Mouse (Mus musculus): ENCODE results near the gene Tmx1. TPM values are rescaled to one million over a fixed set of nuclear protein-coding genes. Genes with fewer than 3 reads are reported as not detected.

Tmx1 gene
- total and polyA plus RNA-seq, 2 experiments from 2014 or later: 93.4 to 113 TPM

DNA sequence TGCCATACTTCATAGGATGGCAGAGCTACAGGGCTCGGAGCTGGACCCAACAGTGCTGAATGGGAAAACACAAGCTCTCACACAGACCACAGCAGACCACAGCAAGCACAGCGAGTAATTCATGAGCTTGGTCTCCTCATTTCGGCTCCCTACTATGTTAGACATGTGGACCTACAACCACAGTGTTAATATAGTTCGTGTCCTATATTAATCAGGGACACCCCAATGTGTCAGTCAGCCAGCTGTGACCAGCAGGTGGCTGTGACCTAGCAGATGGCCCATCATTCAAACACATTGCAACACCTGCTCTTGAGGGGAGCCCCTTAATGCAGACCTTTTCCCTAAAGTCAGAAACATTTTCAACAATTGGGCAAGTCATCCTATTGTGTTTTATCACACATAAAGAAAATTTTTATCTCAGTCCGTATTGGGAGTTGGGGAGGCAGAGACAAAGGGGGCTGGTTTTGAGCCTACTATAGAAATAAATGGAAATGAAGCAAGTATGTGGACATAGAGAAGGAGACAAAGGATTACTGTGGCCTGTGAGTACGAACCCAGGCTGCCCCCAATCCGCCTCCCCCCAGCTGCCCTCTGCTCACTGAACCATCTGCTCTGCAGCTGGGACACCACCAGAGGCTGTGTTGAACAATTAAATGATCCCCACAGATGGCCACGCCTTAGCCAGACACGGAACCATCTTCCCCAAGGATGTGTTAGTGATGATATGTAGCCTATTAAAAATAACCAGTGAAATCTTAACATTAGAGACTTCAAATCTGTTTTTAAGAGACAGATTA, 30.4 kb upstream of the Tmx1 start:
- DNase-seq (no peak), ATAC-seq (no peak)
- Histone ChIP-seq H3K27ac (ENCODE audit: low read depth, low read length) (no peak overlapping the region), H3K9me3 (ENCODE audit: low read length) (no peaks in the 10 kb centered on the region), H3K9ac (no peak overlapping the region), H3K27me3 (ENCODE audit: insufficient read depth, low read length) (no peaks in the 10 kb centered on the region), H3K4me3 (ENCODE audit: low read depth, low read length) (no peak overlapping the region), H3K4me2 (ENCODE audit: low read depth) (no peak overlapping the region), H3K36me3 (ENCODE audit: insufficient read depth) (no peaks in the 10 kb centered on the region), H3K4me1 (ENCODE audit: insufficient read depth) (no peaks in the 10 kb centered on the region)
- WGBS: 64% methylated on average over 9 of the region's 9 CpGs
- no peak for TF ChIP-seq CTCF (IDR thresholded peaks at IDR 0.05; ENCODE audit: low read depth)

DNA sequence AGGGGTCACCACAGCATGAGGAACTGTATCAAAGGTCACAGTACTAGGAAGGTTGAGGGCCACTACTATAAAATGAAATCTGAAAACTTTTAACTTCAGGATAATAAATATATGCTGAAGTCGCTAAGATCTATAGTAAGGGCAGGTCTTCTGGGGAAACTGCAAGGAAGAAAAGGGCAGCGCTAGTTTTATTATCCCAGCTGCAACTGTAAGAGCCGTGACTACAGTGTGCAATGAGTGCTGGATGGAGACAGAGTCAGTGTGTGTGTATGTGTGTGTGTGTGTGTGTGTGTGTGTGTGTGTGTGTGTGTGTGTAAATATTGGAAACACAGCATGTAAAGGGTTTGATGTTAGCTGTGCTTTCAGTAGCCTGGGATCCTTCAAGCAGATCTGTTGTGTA, 25.0 kb upstream of the Tmx1 start:
- H3K4me2 ChIP-seq (ENCODE audit: low read depth): no peak overlapping the region
- 73% methylated on average over 3 of the region's 3 CpGs for WGBS
- no peak overlapping the region for H3K9ac ChIP-seq
- H3K27me3 ChIP-seq (ENCODE audit: insufficient read depth, low read length): no peaks in the 10 kb centered on the region
- ATAC-seq (no peak), DNase-seq (no peak)
- no peak overlapping the region for H3K4me3 ChIP-seq (ENCODE audit: low read depth, low read length)
- H3K9me3 ChIP-seq (ENCODE audit: low read length): no peaks in the 10 kb centered on the region
- TF ChIP-seq CTCF (IDR thresholded peaks at IDR 0.05; ENCODE audit: low read depth): no peak
- H3K4me1 ChIP-seq (ENCODE audit: insufficient read depth): no peaks in the 10 kb centered on the region; the same call in 1 of the 2 replicates
- no peak overlapping the region for H3K27ac ChIP-seq (ENCODE audit: low read depth, low read length)
- H3K36me3 ChIP-seq (ENCODE audit: insufficient read depth): no peaks in the 10 kb centered on the region

DNA sequence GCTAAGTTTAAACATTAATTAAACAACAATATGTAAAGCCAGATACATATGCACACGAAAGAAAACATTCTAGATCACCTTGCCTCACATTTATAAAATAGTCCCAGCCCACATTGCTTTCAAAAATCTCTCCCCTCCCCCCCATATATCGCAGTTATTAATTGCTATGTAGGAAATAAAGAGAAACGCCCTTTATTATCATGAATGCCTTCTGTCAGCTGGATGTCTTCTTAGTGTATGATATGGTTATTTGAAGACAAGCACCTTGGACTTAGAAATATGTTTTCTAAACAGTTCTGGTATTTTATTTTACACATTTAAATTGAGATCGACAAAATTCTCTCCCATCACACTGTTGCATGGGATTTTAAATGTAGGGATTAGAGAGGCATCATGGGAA, 23.3 kb upstream of the Tmx1 start:
- Histone ChIP-seq H3K4me2 (ENCODE audit: low read depth) (no peak overlapping the region), H3K9ac (no peak overlapping the region), H3K36me3 (ENCODE audit: insufficient read depth) (no peaks in the 10 kb centered on the region), H3K4me3 (ENCODE audit: low read depth, low read length) (no peak overlapping the region), H3K27ac (ENCODE audit: low read depth, low read length) (no peak overlapping the region), H3K4me1 (ENCODE audit: insufficient read depth) (no peaks in the 10 kb centered on the region; the same call in 1 of the 2 replicates), H3K27me3 (ENCODE audit: insufficient read depth, low read length) (no peaks in the 10 kb centered on the region), H3K9me3 (ENCODE audit: low read length) (no peaks in the 10 kb centered on the region)
- 77% methylated on average over 4 of the region's 4 CpGs for WGBS
- no peak for ATAC-seq
- TF ChIP-seq CTCF (IDR thresholded peaks at IDR 0.05; ENCODE audit: low read depth): no peak
- DNase-seq: no peak

DNA sequence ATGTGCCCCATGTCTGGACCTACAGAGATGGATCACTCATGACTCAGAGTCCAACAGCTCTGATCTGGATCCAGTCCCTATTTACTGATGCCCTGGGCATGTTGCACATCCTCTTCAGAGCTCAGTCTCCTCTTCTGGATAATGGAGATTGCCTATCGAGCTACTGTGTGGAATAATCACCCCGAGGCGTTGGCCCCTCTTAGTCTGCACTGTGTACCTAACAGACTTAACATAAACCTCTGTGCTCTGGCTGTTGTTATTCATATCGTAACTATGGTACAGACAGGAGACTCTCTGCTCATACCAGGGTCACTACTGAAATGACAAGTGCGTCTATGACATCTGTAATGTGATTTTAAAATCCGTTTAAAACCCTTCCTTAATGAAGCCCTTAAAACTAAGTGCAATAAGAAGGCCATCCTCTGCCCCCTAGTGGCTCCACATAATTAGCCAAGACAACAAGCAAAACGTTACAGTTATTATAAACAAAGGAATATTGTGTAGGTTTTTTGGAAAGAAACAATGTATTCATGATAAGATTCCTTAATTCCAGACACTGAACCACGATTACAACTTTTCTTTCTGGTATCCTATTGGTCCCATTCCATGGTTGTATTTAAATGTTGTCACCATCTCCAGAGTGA, 22.5 kb upstream of the Tmx1 start:
- Histone ChIP-seq H3K4me2 (ENCODE audit: low read depth) (no peak overlapping the region), H3K9ac (no peak overlapping the region), H3K4me1 (ENCODE audit: insufficient read depth) (no peaks in the 10 kb centered on the region; the same call in 1 of the 2 replicates), H3K4me3 (ENCODE audit: low read depth, low read length) (no peak overlapping the region), H3K9me3 (ENCODE audit: low read length) (no peaks in the 10 kb centered on the region), H3K27me3 (ENCODE audit: insufficient read depth, low read length) (no peaks in the 10 kb centered on the region), H3K27ac (ENCODE audit: low read depth, low read length) (no peak overlapping the region), H3K36me3 (ENCODE audit: insufficient read depth) (no peaks in the 10 kb centered on the region)
- WGBS: 21% methylated on average over 8 of the region's 8 CpGs
- TF ChIP-seq CTCF (IDR thresholded peaks at IDR 0.05; ENCODE audit: low read depth): peak; percentile 86
- ATAC-seq (peak; percentile 54), DNase-seq (peak; percentile 84)

DNA sequence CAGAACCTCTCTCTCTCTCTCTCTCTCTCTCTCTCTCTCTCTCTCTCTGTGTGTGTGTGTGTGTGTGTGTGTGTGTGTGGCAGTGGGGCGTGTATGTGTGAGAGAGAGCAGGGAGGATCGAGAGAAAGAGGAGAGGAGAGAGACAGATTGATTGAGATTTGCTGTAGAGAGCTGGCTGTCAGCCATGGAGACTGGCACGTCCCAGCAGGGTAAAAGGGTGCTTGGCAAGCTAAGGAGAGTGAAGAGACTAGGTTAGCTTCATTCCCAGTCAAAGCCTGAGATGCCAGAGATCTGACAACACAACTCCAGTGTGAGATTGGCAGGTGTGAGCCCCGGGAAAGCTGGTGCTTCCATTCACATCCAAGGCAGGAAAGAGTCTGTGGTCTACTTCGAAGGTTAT, 21.5 kb upstream of the Tmx1 start:
- H3K9me3 ChIP-seq (ENCODE audit: low read length): no peaks in the 10 kb centered on the region
- WGBS: 24% methylated on average over 5 of the region's 5 CpGs
- DNase-seq (peak; percentile 78), ATAC-seq (peak; percentile 91)
- H3K4me3 ChIP-seq (ENCODE audit: low read depth, low read length): no peak overlapping the region
- no peak overlapping the region for H3K27ac ChIP-seq (ENCODE audit: low read depth, low read length)
- H3K9ac ChIP-seq: no peak overlapping the region
- H3K4me1 ChIP-seq (ENCODE audit: insufficient read depth): no peaks in the 10 kb centered on the region; the same call in 1 of the 2 replicates
- no peaks in the 10 kb centered on the region for H3K27me3 ChIP-seq (ENCODE audit: insufficient read depth, low read length)
- TF ChIP-seq CTCF (IDR thresholded peaks at IDR 0.05; ENCODE audit: low read depth): no peak
- no peak overlapping the region for H3K4me2 ChIP-seq (ENCODE audit: low read depth)
- no peaks in the 10 kb centered on the region for H3K36me3 ChIP-seq (ENCODE audit: insufficient read depth)

DNA sequence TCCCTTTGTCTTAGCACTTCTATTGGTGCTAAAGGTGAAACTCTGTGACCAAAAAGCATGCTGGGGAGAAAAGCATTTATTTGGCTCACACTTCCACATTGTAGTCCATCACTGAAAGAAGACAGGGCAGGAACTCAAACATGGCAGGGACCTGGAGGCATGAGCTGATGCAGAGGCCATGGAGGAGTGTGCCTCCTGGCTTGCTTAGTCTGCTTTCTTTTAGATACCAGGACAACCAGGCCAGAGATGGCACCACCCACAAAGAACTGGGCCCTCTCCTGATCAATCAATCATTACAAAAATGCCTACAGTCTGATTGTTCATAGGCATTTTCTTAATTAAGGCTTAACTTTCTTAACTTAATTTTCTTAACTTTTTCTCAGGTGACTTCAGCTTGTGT, 2.9 kb upstream of the Tmx1 start:
- H3K9me3 ChIP-seq (ENCODE audit: low read length): no peaks in the 10 kb centered on the region
- H3K27me3 ChIP-seq (ENCODE audit: insufficient read depth, low read length): no peaks in the 10 kb centered on the region
- no peak for TF ChIP-seq CTCF (IDR thresholded peaks at IDR 0.05; ENCODE audit: low read depth)
- H3K4me1 ChIP-seq (ENCODE audit: insufficient read depth): peaks cover 17% of the 10 kb centered on the region
- H3K27ac ChIP-seq (ENCODE audit: low read depth, low read length): no peak overlapping the region
- H3K4me3 ChIP-seq (ENCODE audit: low read depth, low read length): no peak overlapping the region
- no peak for DNase-seq
- no peak overlapping the region for H3K4me2 ChIP-seq (ENCODE audit: low read depth)
- no peaks in the 10 kb centered on the region for H3K36me3 ChIP-seq (ENCODE audit: insufficient read depth)
- no peak for ATAC-seq
- H3K9ac ChIP-seq: no peak overlapping the region

DNA sequence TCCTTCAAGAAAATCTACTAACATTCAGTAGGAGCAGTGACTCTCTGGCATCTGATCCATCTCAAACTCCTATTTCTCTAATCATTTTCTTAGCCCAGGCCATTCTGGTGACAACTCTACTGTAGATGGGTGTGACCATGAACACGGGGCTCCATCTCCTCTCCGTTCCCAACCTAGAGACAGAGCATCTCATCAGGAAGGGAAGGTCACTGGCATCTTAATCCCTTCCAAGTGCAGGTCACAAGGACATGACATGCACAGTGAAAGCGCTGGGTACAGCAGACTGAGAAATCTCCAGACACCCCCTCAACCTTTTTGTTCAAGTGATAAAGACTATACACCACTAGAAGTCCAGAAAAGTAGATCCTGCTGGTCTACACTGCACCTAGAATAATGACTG, 1.4 kb upstream of the Tmx1 start:
- H3K4me3 ChIP-seq (ENCODE audit: low read depth, low read length): no peak overlapping the region
- H3K9me3 ChIP-seq (ENCODE audit: low read length): no peaks in the 10 kb centered on the region
- DNase-seq (no peak), ATAC-seq (no peak)
- H3K9ac ChIP-seq: no peak overlapping the region
- TF ChIP-seq CTCF (IDR thresholded peaks at IDR 0.05; ENCODE audit: low read depth): no peak
- H3K36me3 ChIP-seq (ENCODE audit: insufficient read depth): no peaks in the 10 kb centered on the region
- H3K27me3 ChIP-seq (ENCODE audit: insufficient read depth, low read length): no peaks in the 10 kb centered on the region
- H3K27ac ChIP-seq (ENCODE audit: low read depth, low read length): no peak overlapping the region
- WGBS: 93% methylated on average over 3 of the region's 3 CpGs
- peaks cover 22% of the 10 kb centered on the region for H3K4me1 ChIP-seq (ENCODE audit: insufficient read depth)
- H3K4me2 ChIP-seq (ENCODE audit: low read depth): no peak overlapping the region

Measured in forebrain, postnatal 0 days (tissue).